Mouse (Mus musculus) heart, postnatal 25 days (tissue): ENCODE results near the gene Hhip. TPM values are rescaled to one million over a fixed set of nuclear protein-coding genes. Genes with fewer than 3 reads are reported as not detected.

Experiments used
- DNase-seq: peaks from one replicate; pipeline ENCODE4 v3.0.0; 2022; ENCODE audit warnings: low spot score
- intact Hi-C: fragments of 180-260 bp; cut with DNase I; formaldehyde crosslinking; loops from one replicate; pipeline ENCODE4 v1.15.1; 2025
- total RNA-seq, 2 experiments: library from RNA; stranded (reverse); gene quantifications; 2 replicates each; pipeline ENCODE4 v1.2.3; 2021

Gene Hhip
- total RNA-seq = under 1 TPM; 0.03 to 0.08 TPM

- intact Hi-C loops = no loop called here
- DNase-seq = no peak
Observed at GRCm38 (mm10) chr8:80057198-80058174, at the start of gene Hhip. Gene Hhip, minus strand, starts transcription at chr8:80058006.

- intact Hi-C loops = no loop called here
- no peak for DNase-seq
Observed at GRCm38 (mm10) chr8:80087021-80087420, 29.2 kb upstream of the Hhip start.

DNA sequence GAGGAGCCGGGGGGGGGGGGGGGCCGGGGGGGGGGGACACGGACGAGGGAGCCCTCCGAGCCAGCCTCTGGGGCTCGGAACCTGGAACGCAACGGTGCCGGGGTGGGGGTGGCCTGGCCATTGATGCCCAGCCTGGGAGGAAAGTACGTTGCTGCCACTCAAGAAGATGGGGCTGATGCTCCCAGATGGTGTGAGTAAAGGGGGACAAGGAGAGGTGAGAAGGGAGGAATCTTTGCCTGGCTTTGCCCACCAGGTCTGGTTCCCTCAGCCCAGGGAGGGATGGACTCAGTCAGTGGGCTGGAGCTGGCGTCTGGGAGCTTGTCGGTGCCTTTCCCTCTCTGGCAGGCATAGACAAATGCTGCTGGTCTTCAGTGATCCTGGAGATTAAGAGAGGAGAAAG, 387 bp upstream of the Hhip start:
- intact Hi-C loops = no loop called here

DNA sequence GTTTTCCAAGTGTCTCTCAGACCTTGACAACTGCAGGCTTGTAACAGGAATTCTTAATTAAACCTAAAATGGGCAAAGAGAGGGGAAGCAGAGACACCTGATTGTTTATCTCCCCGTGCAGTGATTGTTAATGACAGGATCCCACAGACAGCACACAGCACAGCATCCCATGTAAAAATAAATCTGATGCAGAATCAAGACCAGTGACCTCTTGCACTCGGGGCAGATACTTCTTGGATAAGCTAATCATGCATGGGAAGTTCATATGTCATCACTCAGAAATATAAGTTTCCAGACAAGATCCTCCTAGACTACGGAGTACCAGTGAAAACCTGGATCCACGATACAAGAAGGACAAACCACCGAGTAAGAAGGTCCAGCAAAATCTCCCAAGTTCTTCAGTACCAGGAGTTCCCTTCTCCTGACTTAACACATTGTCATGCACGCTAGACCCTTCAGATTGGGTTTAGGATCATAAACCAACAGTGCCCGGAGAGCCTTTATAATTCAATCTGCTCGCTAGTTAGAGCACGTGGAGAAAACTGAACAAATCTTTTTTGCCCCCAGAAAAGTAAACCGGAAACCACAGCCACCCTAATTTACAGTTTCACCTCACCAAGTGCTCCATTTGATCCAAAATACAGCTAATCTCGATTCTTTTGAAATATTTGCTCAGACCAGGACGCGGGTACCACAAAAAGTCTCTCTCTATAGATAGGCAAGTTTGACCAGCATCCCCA, 1.3 kb downstream of the Hhip start:
- DNase-seq = no peak
- intact Hi-C loops = no loop called here

More for the DNA sequence above, 387 bp upstream of the Hhip start:
- DNase-seq = no peak

DNA sequence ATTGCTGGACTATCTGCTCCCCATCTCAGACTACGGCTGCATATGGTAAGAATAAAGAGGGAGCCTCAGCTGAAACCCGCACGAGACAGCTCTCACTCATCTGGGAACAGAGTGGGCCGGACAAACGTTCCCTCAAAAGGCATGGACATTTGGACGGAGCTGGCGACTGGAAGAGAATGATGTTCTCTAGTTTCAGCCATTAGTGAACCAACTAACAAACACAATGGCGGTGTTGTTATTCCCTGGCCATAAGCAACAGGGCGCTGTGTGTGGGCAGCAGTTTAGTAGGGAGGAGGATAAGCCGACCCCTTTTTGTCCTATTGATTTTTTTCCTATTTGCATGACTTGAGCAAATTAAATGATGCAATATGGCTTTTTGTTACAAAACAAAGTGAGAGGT, 2.0 kb downstream of the Hhip start:
- intact Hi-C loops = no loop called here
- DNase-seq = no peak

DNA sequence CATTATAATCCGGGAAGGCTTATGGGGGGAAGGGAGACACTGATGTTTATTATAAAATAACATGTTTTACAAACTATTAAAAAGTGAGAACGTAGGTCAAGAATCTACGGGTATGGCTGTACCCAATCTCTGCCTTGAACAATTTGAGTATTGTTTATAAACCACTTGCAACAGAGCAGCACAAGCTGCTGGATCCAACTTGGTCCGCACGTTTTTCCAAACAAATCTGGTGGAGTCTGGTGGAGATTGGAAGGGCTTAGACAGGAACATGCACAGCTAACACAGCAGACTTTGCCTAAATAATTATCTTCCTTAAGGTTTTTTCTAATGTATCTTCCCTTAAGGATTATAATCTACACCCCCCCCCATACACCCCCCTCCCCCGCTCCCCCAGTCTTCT, 2.7 kb downstream of the Hhip start:
- no peak for DNase-seq

DNA sequence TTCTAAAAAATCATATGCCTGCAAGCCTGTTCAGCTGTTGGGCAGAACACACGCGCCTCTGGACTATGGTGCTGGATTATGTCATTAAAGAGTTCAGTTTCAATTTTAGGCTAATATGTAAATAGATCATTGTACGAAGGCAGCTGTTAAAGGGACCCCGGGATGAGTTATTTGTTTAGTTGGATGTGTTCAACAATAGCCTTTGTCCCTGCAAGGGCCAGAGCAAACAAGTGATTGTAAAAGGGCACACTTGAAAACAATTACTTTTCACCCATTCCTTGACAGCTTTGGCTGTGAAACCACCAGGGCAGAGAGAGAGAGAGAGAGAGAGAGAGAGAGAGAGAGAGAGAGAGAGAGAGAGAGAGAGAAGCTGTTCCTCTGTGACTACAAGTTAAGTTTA, 3.6 kb downstream of the Hhip start:
- no peak for DNase-seq
- intact Hi-C loops = no loop called here

More for the DNA sequence above, 2.7 kb downstream of the Hhip start:
- intact Hi-C loops = no loop called here

GRCm38 (mm10) chr8:80052838-80053237, 5.0 kb downstream of the Hhip start:
- intact Hi-C loops = no loop called here
- DNase-seq = no peak

DNA sequence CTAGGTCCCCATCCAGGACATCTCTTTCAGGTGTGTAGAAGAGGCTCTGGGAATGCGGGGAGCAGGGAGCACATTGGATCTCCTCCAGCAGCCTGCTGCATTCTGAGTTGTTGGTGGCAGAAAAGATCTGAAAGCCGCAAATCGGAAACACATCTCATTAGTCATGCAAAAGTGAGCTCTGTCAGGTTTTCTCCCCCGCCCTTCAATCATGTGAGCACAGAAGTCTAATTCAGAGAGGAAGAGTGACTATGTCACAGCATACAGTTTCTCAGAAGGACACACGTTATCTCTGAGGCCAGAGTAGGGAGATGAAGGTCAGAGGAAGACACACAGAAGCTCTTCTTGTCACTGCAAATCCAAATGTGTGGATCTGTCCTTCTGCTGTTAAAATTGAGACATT, 6.3 kb downstream of the Hhip start:
- intact Hi-C loops = no loop called here

DNA sequence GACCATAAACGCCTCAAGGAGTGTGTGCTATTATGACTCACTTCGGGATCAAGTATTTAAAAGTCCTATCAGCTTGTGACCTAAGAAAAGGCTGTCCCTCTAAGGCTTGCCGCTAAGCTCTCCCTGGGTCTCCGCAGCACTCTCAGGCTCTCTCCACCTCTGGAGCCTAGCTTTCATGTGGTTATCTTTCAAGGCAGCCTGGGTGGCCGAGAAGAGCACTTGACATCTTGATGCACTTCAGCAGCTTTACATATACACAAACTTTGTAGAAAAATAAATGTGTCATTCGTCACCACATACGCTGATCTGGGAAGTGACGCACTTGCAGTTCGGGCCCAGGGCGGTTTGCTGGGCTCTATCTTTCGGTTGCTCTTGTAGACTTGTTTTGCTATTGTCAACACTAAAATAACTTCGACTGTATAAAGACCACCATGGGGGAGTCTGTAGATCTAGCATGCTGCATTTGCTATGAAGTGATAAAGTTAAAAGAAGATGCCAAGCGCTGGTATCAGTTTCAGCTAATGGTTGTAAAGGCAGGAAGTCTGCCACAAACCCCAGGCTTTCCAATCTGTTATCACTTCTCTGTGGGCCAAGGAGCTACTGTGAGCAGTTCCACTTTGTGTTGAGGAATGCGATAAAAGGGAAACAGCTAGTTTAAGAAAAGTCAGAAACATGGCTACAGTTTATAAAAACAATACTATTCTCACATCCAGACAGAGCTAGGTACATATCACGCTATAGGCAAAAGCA, 8.4 kb downstream of the Hhip start:
- DNase-seq = no peak
- intact Hi-C loops = no loop called here

More for the DNA sequence above, 6.3 kb downstream of the Hhip start:
- DNase-seq = no peak

DNA sequence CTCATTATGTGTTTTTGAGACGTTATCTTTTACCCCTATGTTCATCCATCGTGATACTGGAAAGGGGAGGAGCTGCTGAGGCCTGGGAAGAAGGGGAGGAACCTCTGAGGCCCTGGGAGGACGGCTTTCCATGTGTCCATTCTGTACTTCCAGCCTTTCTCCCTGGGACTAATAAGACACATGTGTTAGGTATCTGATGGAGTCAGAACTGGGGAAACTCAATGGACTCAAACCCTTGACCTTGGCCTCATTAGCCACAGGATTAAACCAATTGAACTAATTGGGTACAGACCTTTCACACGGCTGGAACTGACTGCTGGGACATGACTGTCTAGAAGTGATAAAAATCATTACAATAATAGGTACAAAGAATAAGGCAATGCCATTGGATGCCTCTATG, 9.6 kb downstream of the Hhip start:
- no peak for DNase-seq
- intact Hi-C loops = no loop called here

DNA sequence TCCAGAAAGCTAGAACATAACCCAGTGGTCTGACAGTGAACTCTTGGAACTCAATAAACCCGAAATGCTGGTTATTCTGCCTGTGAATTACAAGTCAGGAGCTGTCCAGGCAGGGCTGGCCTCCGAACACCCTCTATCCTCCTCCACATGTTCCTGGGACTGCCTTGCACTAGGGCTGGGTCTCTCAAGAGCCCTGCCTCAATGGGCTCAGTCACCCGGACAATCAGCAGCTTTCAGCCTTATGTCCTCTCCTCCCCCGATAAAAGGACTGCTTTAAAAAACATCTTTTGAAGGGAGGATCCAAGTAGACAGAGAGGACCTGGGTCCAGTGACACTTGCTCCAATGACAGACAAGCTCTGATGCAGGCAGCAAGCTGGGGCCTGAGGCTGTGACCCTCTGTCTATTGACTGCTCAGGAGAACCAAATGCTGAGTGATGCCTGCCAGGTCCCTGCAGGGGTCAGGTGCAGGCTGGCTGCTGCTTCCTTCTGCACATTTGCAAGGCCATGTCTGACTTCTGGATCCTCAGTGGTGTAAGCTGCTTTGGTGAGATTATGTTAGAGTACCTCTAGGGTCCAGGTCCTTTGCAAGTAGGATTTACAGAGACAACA, 20.1 kb downstream of the Hhip start:
- intact Hi-C loops = no loop called here
- DNase-seq = no peak

GRCm38 (mm10) chr8:80032604-80033003, 25.2 kb downstream of the Hhip start:
- intact Hi-C loops = no loop called here
- DNase-seq = no peak

GRCm38 (mm10) chr8:80031330-80032293, 26.2 kb downstream of the Hhip start:
- no peak for DNase-seq
- intact Hi-C loops = no loop called here

GRCm38 (mm10) chr8:80029631-80030030, 28.2 kb downstream of the Hhip start:
- intact Hi-C loops = no loop called here
- DNase-seq = no peak

GRCm38 (mm10) chr8:80020469-80020868, 37.3 kb downstream of the Hhip start:
- intact Hi-C loops = no loop called here
- DNase-seq = no peak

DNA sequence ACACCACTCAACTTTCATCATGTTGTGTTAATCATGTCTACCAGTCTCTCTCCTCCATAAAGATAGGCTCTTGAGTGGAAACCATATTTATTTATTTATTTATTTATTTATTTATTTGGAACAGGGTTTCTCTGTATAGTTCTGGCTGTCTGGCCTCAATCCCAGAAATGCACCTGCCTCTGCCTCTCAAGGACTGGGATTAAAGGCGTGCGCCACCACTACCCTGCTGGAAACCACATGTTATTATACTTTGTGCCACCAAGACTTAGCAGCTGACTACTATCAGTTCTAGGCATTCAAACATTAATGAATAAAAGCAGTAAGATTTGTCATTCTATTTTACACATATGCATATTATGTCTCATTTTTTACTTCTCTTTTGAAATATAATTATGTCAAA, 42.0 kb downstream of the Hhip start:
- intact Hi-C loops = no loop called here
- no peak for DNase-seq

GRCm38 (mm10) chr8:80004421-80004820, 53.4 kb downstream of the Hhip start:
- no peak for DNase-seq
- intact Hi-C loops = no loop called here

GRCm38 (mm10) chr8:80002313-80002712, 55.5 kb downstream of the Hhip start:
- no peak for DNase-seq
- intact Hi-C loops = no loop called here
